Mouse (Mus musculus): ENCODE measurements at regions not wholly inside any gene's neighbourhood (a gene's known extent, or its start where the extent isn't known, plus 50 kb on each side); places are given as distances from the start of the nearest gene placed in this dataset.

GRCm38 (mm10) chr1:136684481-136684880, 59.8 kb downstream of the Zfp281 start:
- TF ChIP-seq CTCF (IDR thresholded peaks at IDR 0.05; ENCODE audit: borderline replicate concordance, insufficient read depth, low read length): no peak
- no peak for TF ChIP-seq POLR2A (IDR thresholded peaks at IDR 0.05; ENCODE audit: low read depth, low read length)
